Mouse (Mus musculus): Measurements from ENCODE around the gene Pkig. TPM values are rescaled to one million over a fixed set of nuclear protein-coding genes. Genes with fewer than 3 reads are reported as not detected.
A peak's percentile ranks its signal among the peaks of the same experiment; 100 is the strongest.
"Not testable (repeated sequence)": the region's sequence is repeated elsewhere in the genome, so short reads cannot be mapped to it uniquely, and the experiment has no call there.

Pkig gene
- polyA plus RNA-seq, 1 experiment from 2014 or later = 117 TPM

DNA sequence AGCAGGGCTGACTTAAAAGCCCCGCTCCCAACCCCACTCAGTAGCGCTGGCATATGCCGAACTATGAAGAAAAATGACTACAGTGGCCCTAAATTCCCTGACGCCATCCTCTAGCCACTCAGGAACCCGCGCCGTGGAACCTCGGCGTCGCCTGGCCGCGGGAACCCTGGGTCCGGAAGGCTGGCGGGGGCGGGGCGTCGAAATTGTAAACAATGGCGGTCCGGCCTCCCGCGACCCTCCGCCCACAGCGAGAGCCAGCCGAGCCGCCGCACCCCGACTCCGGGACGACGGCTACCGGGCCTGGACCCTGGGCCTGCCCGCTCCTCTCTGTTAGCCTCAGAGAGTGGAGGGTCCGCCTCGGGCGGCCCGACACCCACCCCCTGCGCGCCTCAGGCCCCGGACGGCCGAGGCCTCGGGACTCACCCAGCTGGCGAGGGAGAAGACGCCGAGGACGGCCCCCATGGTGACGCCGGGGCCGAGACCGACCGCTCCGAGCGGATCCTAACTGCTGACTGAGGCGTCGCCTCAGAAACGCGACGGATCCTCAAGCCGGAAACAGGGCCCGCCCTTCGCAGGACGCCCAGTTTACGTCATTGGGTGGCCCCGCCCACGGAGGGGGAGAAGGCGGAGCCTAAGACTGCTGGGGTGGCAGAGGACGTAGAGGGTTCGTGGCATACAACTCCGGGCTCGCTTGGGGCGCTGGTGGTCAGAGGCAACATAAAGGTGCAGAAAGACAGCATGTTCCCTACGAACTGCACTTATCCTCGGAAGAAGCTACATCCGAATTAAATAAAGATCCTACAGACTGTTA, 13.4 kb upstream of the Pkig start, which contains the start of gene Serinc3:
Gene Serinc3, minus strand, starts transcription at position 557 of the 811 bp plus-strand sequence.
- ATAC-seq (ENCODE audit: insufficient read depth, low FRiP score, low read depth) = peak; percentile 92
- Histone ChIP-seq H3K36me3 (no peaks in the 10 kb centered on the region), H3K9ac (peak within 1 kb of the TSS; percentile 90), H3K9me3 (no peaks in the 10 kb centered on the region; the same call in 1 of the 2 replicates), H3K27me3 (replicated peaks) (no peaks in the 10 kb centered on the region), H3K27ac (peak within 1 kb of the TSS; percentile 99), H3K4me1 (peaks cover 24% of the 10 kb centered on the region; the same call in 1 of the 2 replicates), H3K4me2 (peak within 1 kb of the TSS; percentile 49), H3K4me3 (replicated peaks) (peak within 1 kb of the TSS; percentile 96)
- WGBS = under 1% methylated on average over 72 of the region's 74 CpGs

DNA sequence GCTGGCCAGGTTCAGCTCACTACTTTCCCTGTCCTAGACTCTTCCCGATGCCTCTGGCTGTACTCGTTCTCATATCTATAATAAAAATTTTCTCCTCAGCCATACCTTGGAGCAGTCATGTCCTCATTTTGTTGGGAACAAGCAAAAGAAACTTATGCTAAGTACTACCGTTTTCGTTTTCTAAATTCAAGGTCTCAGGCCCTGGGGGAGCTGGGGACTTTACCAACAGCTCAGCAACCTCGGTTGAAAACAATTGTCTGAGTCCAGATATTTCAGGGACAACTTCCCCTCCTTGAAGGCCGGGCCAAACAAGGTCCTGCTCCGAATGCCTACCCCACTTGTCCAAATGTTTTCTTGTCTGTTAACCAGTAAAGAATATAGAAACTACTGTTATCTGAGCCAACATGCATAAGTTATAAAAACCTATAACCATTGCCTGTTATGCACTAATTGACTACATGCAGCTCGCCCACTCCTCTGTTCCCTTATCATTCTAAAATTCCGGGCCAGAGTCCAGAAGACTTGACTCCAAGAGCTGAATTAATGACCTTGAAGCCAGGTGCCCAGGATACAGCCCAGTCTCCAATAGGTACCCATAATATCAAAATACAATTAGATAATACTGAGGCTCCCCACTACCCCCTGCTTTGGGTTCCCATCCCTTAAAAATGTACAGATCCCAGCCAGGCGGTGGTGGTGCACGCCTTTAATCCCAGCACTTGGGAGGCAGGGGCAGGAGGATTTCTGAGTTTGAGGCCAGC, 12.3 kb upstream of the Pkig start:
- 73% methylated on average over 11 of the region's 11 CpGs for WGBS

DNA sequence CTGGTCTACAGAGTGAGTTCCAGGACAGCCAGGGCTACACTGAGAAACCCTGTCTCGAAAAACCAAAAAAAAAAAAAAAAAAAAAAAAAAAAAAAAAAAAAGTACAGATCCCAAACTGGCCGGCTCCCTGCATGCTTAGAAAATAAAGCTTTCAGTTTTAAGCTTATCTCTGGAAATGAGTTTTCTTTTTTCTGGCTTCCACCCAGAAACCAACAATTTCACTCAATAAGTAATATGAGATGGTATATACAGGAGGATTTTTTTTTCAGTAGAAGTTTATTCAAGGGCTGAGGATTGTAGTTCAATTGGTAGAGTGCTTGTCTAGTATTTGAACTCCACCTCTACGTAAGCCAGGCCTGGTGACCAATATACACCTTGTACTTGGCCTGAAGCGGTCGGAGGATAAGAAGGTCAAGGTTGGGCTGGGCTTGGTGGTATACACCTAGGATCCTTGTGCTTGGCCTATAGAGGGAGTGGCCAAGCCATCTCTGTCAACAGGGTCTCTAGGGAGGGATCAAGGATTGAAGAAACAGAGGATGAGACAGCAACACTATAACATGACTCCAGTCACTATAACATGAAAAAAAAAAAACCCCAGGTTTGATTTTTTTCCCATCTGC, 11.6 kb upstream of the Pkig start:
- Histone ChIP-seq H3K4me3 (replicated peaks) (no peak overlapping the region), H3K36me3 (no peaks in the 10 kb centered on the region), H3K9ac (no peak overlapping the region), H3K9me3 (no peaks in the 10 kb centered on the region; the same call in 1 of the 2 replicates), H3K4me1 (peaks cover 16% of the 10 kb centered on the region; the same call in 1 of the 2 replicates), H3K4me2 (no peak overlapping the region), H3K27ac (no peak overlapping the region), H3K27me3 (replicated peaks) (no peaks in the 10 kb centered on the region)
- 81% methylated on average over 5 of the region's 5 CpGs for WGBS
- ATAC-seq (ENCODE audit: insufficient read depth, low FRiP score, low read depth) = no peak

More for the DNA sequence above, 12.3 kb upstream of the Pkig start:
- no peaks in the 10 kb centered on the region for H3K27me3 ChIP-seq (replicated peaks)
- H3K4me3 ChIP-seq (replicated peaks) = peak overlapping the region; percentile 96
- no peak for ATAC-seq (ENCODE audit: insufficient read depth, low FRiP score, low read depth)
- H3K9me3 ChIP-seq = no peaks in the 10 kb centered on the region; the same call in 1 of the 2 replicates
- H3K9ac ChIP-seq = no peak overlapping the region
- H3K27ac ChIP-seq = peak overlapping the region; percentile 99
- H3K4me1 ChIP-seq = peaks cover 21% of the 10 kb centered on the region; the same call in 1 of the 2 replicates
- peak overlapping the region; percentile 49; the same call in 1 of the 2 replicates for H3K4me2 ChIP-seq
- H3K36me3 ChIP-seq = no peaks in the 10 kb centered on the region

DNA sequence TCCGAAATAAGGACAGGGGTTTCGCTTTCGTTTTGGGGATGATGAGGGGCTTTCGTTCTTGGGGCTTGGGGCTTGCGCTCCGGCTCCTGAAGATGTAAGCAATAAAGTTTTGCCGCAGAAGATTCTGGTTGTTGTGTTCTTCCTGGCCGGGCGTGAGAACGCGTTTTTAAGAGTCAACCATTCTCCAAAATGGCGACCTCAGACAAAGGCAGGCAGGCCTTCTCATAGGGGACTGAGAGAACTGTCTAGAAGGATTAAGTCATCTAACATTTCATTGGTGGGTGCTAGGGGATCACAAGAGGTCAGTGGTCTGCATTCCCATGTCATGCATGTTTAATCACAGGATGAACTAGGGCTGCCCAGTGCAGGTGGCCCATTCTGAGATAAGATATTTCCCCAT, 2.5 kb upstream of the Pkig start:
- not testable (repeated sequence) for H3K36me3 ChIP-seq; H3K4me3 ChIP-seq (replicated peaks); H3K4me2 ChIP-seq; H3K9me3 ChIP-seq; ATAC-seq (ENCODE audit: insufficient read depth, low FRiP score, low read depth); H3K4me1 ChIP-seq; H3K9ac ChIP-seq; H3K27ac ChIP-seq; H3K27me3 ChIP-seq (replicated peaks)
- 97% methylated on average over 8 of the region's 12 CpGs for WGBS

DNA sequence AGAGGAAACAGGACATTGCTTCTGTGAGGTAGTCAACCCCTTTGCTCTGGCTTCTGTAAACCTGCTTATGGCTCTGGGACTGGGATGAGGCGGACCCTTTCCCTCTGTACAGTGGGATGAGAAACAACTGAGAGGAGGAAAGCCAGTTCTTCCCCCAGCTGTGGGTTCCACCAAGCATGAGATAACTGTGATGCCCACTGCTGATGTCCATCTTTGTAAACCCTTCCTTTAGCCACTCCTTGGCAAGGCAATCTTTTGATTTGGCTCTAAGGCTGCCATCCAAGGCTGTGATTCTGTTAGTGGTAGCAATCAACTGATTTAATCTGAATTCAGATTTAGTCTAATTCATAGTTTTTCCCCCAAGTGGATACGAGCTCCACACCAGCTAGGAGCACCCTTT, 700 bp upstream of the Pkig start:
- H3K36me3 ChIP-seq = no peaks in the 10 kb centered on the region
- no peak overlapping the region for H3K4me2 ChIP-seq
- no peaks in the 10 kb centered on the region for H3K9me3 ChIP-seq
- H3K4me1 ChIP-seq = 0 out of 2 replicates have a peak, but pooled peaks cover 10% of the 10 kb centered on the region
- no peak for ATAC-seq (ENCODE audit: insufficient read depth, low FRiP score, low read depth)
- no peaks in the 10 kb centered on the region for H3K27me3 ChIP-seq (replicated peaks)
- 83% methylated on average over 2 of the region's 2 CpGs for WGBS
- no peak overlapping the region for H3K4me3 ChIP-seq (replicated peaks)
- H3K9ac ChIP-seq = no peak overlapping the region
- H3K27ac ChIP-seq = no peak overlapping the region

DNA sequence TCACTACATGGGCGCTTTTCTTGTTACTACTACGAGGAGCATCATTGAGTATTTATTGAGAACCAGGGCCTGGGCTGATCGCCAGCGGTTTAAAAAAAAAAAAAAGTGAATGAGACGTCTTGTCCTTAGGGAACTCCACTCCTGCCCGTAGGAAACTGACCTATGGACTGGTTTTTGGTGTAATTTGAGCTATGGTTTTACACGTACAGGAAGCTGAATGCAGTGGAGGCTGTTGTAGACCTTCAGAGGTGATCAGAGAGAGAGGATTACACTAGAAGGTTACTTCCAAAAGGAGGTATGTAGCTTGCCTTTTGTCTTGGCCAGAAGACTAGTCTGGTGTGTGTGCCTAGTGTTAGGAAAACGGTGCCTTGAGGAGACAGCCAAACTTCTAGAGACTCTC, 755 bp downstream of the Pkig start:
- WGBS = 2% methylated on average over 8 of the region's 8 CpGs
- peak overlapping the region; percentile 77 for H3K27ac ChIP-seq
- ATAC-seq (ENCODE audit: insufficient read depth, low FRiP score, low read depth) = no peak

DNA sequence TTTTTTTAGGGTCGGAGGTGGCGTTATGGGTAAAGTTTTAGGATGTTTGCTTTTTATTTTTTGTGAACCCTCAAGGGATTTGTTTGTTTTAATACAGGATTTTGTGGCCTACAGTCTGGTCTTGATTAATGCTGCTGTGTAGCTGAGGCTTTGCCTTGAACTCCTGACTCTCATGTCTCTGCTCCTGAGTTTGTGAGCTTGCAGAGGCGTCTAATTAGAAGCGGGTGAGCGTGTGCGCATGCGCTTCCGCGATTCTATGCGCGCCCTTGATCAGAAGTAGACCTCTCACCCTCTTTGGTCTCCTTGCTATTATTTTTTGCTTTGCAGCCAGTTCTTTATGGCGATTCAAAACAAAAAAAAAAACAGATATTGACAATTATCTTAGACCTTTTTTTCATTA, 1.2 kb downstream of the Pkig start:
- no peaks in the 10 kb centered on the region for H3K27me3 ChIP-seq (replicated peaks)
- no peaks in the 10 kb centered on the region for H3K9me3 ChIP-seq
- no peak overlapping the region for H3K9ac ChIP-seq
- peak overlapping the region; percentile 36; the same call in 1 of the 2 replicates for H3K27ac ChIP-seq
- H3K36me3 ChIP-seq = no peaks in the 10 kb centered on the region
- 76% methylated on average over 12 of the region's 12 CpGs for WGBS
- ATAC-seq (ENCODE audit: insufficient read depth, low FRiP score, low read depth) = no peak
- H3K4me3 ChIP-seq (replicated peaks) = no peak overlapping the region; the same call in 1 of the 2 replicates
- H3K4me2 ChIP-seq = peak overlapping the region; percentile 81
- H3K4me1 ChIP-seq = peaks cover 13% of the 10 kb centered on the region; the same call in 1 of the 2 replicates

More for the DNA sequence above, 755 bp downstream of the Pkig start:
- Histone ChIP-seq H3K4me1 (0 out of 2 replicates have a peak, but pooled peaks cover 10% of the 10 kb centered on the region), H3K4me2 (peak overlapping the region; percentile 81), H3K4me3 (replicated peaks) (peak overlapping the region; percentile 85), H3K36me3 (no peaks in the 10 kb centered on the region), H3K27me3 (replicated peaks) (no peaks in the 10 kb centered on the region), H3K9me3 (no peaks in the 10 kb centered on the region), H3K9ac (peak overlapping the region; percentile 8; the same call in 1 of the 2 replicates)

DNA sequence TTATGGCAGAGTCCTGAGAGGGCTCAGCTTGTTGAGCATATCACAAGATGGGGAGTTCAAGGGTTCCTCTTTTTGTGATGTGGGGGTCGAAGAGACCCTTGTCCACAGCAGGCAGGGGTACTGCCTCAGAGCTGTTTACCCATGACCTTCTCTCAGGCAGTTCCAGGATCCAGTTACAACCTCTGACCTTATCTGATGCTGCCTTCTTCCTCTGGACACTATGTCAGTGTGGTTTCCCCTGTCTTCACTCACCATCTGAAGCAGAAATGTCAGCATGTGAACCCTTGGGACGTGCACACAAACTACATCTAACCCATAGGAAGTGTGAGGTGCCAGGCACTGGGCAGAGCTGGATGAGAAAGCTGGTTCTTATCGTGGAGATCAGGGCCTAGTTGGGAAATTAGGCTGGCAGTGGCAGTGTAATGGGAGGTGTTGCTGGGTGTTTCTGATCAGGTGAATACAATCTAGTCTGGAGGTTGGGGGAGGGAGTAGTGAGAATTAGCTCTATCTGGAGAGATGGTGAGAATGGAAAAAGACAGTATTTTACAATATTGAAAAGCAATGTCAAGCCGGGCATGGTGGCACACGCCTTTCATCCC, 2.0 kb downstream of the Pkig start:
- Histone ChIP-seq H3K27me3 (replicated peaks) (no peaks in the 10 kb centered on the region), H3K27ac (no peak overlapping the region), H3K9me3 (no peaks in the 10 kb centered on the region), H3K4me2 (no peak overlapping the region), H3K9ac (no peak overlapping the region), H3K36me3 (no peaks in the 10 kb centered on the region), H3K4me1 (peaks cover 13% of the 10 kb centered on the region; the same call in 1 of the 2 replicates), H3K4me3 (replicated peaks) (no peak overlapping the region)
- ATAC-seq (ENCODE audit: insufficient read depth, low FRiP score, low read depth) = no peak
- 73% methylated on average over 5 of the region's 5 CpGs for WGBS

DNA sequence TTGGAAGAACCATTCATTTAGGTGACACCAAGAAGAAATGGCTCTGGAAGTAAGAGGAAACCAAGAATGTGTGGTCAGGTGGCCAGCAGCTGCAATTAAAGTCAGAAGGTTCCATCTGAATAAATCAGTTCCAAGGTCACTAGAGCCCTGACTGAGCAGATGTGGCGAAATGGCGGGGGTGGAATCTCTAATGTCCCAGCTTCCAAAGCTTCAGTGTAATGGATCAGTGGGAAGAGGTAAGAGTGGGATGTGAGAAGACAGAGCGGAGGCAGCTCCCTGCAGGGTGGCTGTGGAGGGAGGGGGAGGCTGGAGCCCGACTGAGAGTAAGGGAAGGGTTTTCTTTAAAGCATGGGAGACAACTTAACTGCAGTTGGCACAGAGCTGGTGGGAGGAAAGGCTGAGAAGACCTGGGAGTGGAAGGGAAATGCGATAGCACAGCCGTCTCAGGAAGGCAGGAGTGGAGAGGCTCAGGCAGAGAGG, 3.2 kb downstream of the Pkig start:
- H3K4me2 ChIP-seq = no peak overlapping the region
- H3K27ac ChIP-seq = no peak overlapping the region
- ATAC-seq (ENCODE audit: insufficient read depth, low FRiP score, low read depth) = no peak
- no peaks in the 10 kb centered on the region for H3K9me3 ChIP-seq
- WGBS = 66% methylated on average over 6 of the region's 6 CpGs
- H3K4me1 ChIP-seq = peaks cover 13% of the 10 kb centered on the region; the same call in 1 of the 2 replicates
- H3K27me3 ChIP-seq (replicated peaks) = no peaks in the 10 kb centered on the region
- H3K9ac ChIP-seq = no peak overlapping the region
- H3K36me3 ChIP-seq = no peaks in the 10 kb centered on the region
- H3K4me3 ChIP-seq (replicated peaks) = no peak overlapping the region

DNA sequence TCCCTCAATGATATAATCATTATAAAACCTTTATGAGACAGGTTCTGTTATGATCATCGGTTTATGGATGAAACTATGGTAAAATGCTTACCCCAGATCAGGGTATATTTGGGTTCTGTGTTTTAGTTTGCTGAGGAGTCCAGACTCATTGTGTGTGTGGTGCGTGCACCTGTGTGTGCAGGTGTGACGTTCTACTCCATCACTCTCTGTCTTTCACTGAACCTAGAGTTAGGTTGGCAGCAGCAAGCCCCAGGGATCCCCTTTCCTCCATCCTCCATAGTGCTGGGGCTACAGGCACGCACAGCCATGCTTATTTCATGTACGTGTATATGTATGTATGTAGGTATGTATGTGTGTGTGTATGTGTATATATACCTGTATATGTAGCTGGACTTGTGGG, 3.9 kb downstream of the Pkig start:
- Histone ChIP-seq H3K4me1 (peaks cover 13% of the 10 kb centered on the region; the same call in 1 of the 2 replicates), H3K27ac (no peak overlapping the region), H3K4me2 (no peak overlapping the region), H3K4me3 (replicated peaks) (no peak overlapping the region), H3K36me3 (no peaks in the 10 kb centered on the region), H3K27me3 (replicated peaks) (no peaks in the 10 kb centered on the region), H3K9me3 (no peaks in the 10 kb centered on the region), H3K9ac (no peak overlapping the region)
- ATAC-seq (ENCODE audit: insufficient read depth, low FRiP score, low read depth) = no peak
- WGBS = 89% methylated on average over 5 of the region's 5 CpGs

DNA sequence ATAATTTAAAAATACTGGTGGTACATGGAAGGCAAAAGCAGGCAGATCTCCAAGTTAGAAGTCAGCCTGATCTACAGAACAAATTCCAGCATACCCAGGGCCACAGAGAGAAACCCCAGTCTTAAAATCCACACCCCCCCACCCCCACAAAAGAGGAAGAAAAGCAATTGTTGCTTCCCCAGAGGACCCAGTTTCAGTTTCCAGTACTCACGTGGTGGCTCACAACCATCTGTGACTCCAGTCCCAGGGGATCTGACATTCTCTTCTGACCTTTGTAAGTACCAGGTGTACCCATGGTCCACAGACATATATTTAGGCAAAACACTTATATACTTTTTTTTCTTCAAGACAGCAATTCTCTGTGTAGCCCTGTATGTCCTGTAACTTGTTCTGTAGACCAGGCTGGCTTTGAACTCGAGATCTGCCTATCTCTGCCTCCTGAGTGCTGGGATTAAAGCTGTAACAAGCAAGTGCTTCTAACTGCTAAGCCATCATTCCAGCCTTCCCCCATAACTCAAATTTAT, 4.6 kb downstream of the Pkig start:
- H3K27me3 ChIP-seq (replicated peaks) = no peaks in the 10 kb centered on the region
- 70% methylated on average over 2 of the region's 2 CpGs for WGBS
- H3K9me3 ChIP-seq = no peaks in the 10 kb centered on the region
- no peak overlapping the region for H3K4me3 ChIP-seq (replicated peaks)
- H3K4me2 ChIP-seq = no peak overlapping the region
- H3K27ac ChIP-seq = no peak overlapping the region
- peaks cover 13% of the 10 kb centered on the region; the same call in 1 of the 2 replicates for H3K4me1 ChIP-seq
- ATAC-seq (ENCODE audit: insufficient read depth, low FRiP score, low read depth) = no peak
- H3K36me3 ChIP-seq = no peaks in the 10 kb centered on the region
- H3K9ac ChIP-seq = no peak overlapping the region
